13 mouse cellular contexts compared by ENCODE assay signal in genomic region chr4:124254446-124255182, GRCm38 (mm10).
DNase-seq lines count a peak whose midpoint lies in the region; ATAC-seq lines count a peak whose summit lies in the region.
"Had no signal": no experiment of that assay in that cellular context is flagged by ENCODE, and none has a peak within 500 bp of the region (broad histone marks: within the 10 kb centered on the region; RNA-seq: fewer than 3 reads in every experiment).

No protein-coding gene starts in this region.

- no peak overlapping the region for H3K9ac ChIP-seq in kidney, embryonic 15.5 days
- H3K9ac ChIP-seq in hindbrain, embryonic 15.5 days: no peak overlapping the region
- no peak overlapping the region for H3K9ac ChIP-seq in neural tube, embryonic 13.5 days
- H3K9ac ChIP-seq in intestine, embryonic 16.5 days (ENCODE audit: low read depth, low read length): no peak overlapping the region
- H3K9ac ChIP-seq: heart, embryonic 15.5 days had no signal

- H3K4me3 ChIP-seq in kidney, embryonic 15.5 days (replicated peaks): no peak overlapping the region
- peak overlapping the region; percentile 31; the same call in 1 of the 2 replicates for H3K4me3 ChIP-seq in forebrain, embryonic 10.5 days
- no peak overlapping the region for H3K4me3 ChIP-seq in hindbrain, embryonic 15.5 days
- H3K4me3 ChIP-seq in neural tube, embryonic 13.5 days: no peak overlapping the region
- no peak overlapping the region for H3K4me3 ChIP-seq in intestine, embryonic 16.5 days (ENCODE audit: low read length)
- H3K4me3 ChIP-seq: heart, embryonic 15.5 days had no signal

- WGBS in kidney, embryonic 15.5 days: 43% methylated on average over 22 of the region's 22 CpGs
- 24% methylated on average over 22 of the region's 22 CpGs for WGBS in forebrain, embryonic 10.5 days
- 15% methylated on average over 22 of the region's 22 CpGs for WGBS in hindbrain, embryonic 15.5 days
- 27% methylated on average over 22 of the region's 22 CpGs for WGBS in neural tube, embryonic 13.5 days
- 50% methylated on average over 22 of the region's 22 CpGs for WGBS in intestine, embryonic 16.5 days

- peaks cover 15% of the 10 kb centered on the region for H3K4me1 ChIP-seq in kidney, embryonic 15.5 days
- peaks cover 40% of the 10 kb centered on the region for H3K4me1 ChIP-seq in forebrain, embryonic 10.5 days
- H3K4me1 ChIP-seq in hindbrain, embryonic 15.5 days (replicated peaks): peaks cover 24% of the 10 kb centered on the region
- H3K4me1 ChIP-seq in neural tube, embryonic 13.5 days (replicated peaks): peaks cover 27% of the 10 kb centered on the region
- H3K4me1 ChIP-seq in intestine, embryonic 16.5 days (ENCODE audit: control insufficient read depth, insufficient read depth, low read length): no peaks in the 10 kb centered on the region
- H3K4me1 ChIP-seq: heart, embryonic 15.5 days had no signal

- no peak for DNase-seq in kidney, postnatal 36 days
- DNase-seq in forebrain, embryonic 10.5 days (ENCODE audit: extremely low spot score, low spot score): peak; percentile 43
- DNase-seq: cerebellum, adult 11-12 months; gastrocnemius, postnatal 14 days; kidney, adult 8-10 months; lung, postnatal 14 days had no signal

- ATAC-seq in kidney, embryonic 15.5 days (replicated peaks; ENCODE audit: low FRiP score): no peak
- ATAC-seq in hindbrain, embryonic 15.5 days (ENCODE audit: low FRiP score, low read depth): peak; percentile 28; the same call in 1 of the 2 replicates
- ATAC-seq in neural tube, embryonic 13.5 days (ENCODE audit: low read depth): 0 out of 2 replicates have a peak, but pooled peaks have one; percentile 46
- ATAC-seq in granulocyte monocyte progenitor cell, adult 5-6 weeks (replicated peaks; ENCODE audit: poor library complexity, severe bottlenecking): no peak; the same call in 1 of the 2 replicates
- ATAC-seq in megakaryocyte-erythroid progenitor cell, adult 5-6 weeks (replicated peaks; ENCODE audit: low FRiP score, low TSS enrichment, poor library complexity, severe bottlenecking): no peak
- ATAC-seq in intestine, embryonic 16.5 days: no peak

- H3K36me3 ChIP-seq in kidney, embryonic 15.5 days: no peaks in the 10 kb centered on the region
- no peaks in the 10 kb centered on the region for H3K36me3 ChIP-seq in forebrain, embryonic 10.5 days (replicated peaks)
- H3K36me3 ChIP-seq in hindbrain, embryonic 15.5 days: no peaks in the 10 kb centered on the region
- H3K36me3 ChIP-seq in neural tube, embryonic 13.5 days: no peaks in the 10 kb centered on the region
- H3K36me3 ChIP-seq in intestine, embryonic 16.5 days (ENCODE audit: control insufficient read depth, insufficient read depth, low read length): no peaks in the 10 kb centered on the region
- H3K36me3 ChIP-seq: heart, embryonic 15.5 days had no signal

- 0 out of 2 replicates have a peak overlapping the region, but pooled peaks have one; percentile 4 for H3K4me2 ChIP-seq in kidney, embryonic 15.5 days
- H3K4me2 ChIP-seq in hindbrain, embryonic 15.5 days: peak overlapping the region; percentile 36
- H3K4me2 ChIP-seq in neural tube, embryonic 13.5 days: peak overlapping the region; percentile 12; the same call in 1 of the 2 replicates
- H3K4me2 ChIP-seq in intestine, embryonic 16.5 days (ENCODE audit: low read depth, low read length): no peak overlapping the region
- H3K4me2 ChIP-seq: heart, embryonic 15.5 days had no signal

- H3K27ac ChIP-seq in kidney, embryonic 15.5 days: no peak overlapping the region
- H3K27ac ChIP-seq in forebrain, embryonic 10.5 days: peak overlapping the region; percentile 36; the same call in 1 of the 2 replicates
- H3K27ac ChIP-seq in hindbrain, embryonic 15.5 days (replicated peaks): no peak overlapping the region
- no peak overlapping the region for H3K27ac ChIP-seq in neural tube, embryonic 13.5 days (replicated peaks)
- H3K27ac ChIP-seq in intestine, embryonic 16.5 days (ENCODE audit: low read length): no peak overlapping the region
- H3K27ac ChIP-seq: heart, embryonic 15.5 days had no signal

- peaks cover 34% of the 10 kb centered on the region for H3K27me3 ChIP-seq in kidney, embryonic 15.5 days
- H3K27me3 ChIP-seq in forebrain, embryonic 10.5 days (ENCODE audit: poor library complexity, severe bottlenecking): peaks cover 93% of the 10 kb centered on the region
- no peaks in the 10 kb centered on the region for H3K27me3 ChIP-seq in hindbrain, embryonic 15.5 days
- peaks cover 60% of the 10 kb centered on the region for H3K27me3 ChIP-seq in neural tube, embryonic 13.5 days
- no peaks in the 10 kb centered on the region for H3K27me3 ChIP-seq in intestine, embryonic 16.5 days (replicated peaks; ENCODE audit: control insufficient read depth, insufficient read depth, low read length)

- no peaks in the 10 kb centered on the region for H3K9me3 ChIP-seq in kidney, embryonic 15.5 days (replicated peaks)
- H3K9me3 ChIP-seq in forebrain, embryonic 10.5 days: no peaks in the 10 kb centered on the region
- H3K9me3 ChIP-seq in hindbrain, embryonic 15.5 days: no peaks in the 10 kb centered on the region
- no peaks in the 10 kb centered on the region for H3K9me3 ChIP-seq in neural tube, embryonic 13.5 days
- H3K9me3 ChIP-seq in intestine, embryonic 16.5 days (ENCODE audit: control insufficient read depth, low read length): no peaks in the 10 kb centered on the region
- H3K9me3 ChIP-seq: heart, embryonic 15.5 days had no signal

Comparison
In these comparisons a context has a peak if more than half of its experiments do, and no peak if none do; other contexts are left out.
1. ATAC-seq: peak in hindbrain, embryonic 15.5 days (single experiment) and neural tube, embryonic 13.5 days (single experiment); none in kidney, embryonic 15.5 days (single experiment), granulocyte monocyte progenitor cell, adult 5-6 weeks (single experiment), megakaryocyte-erythroid progenitor cell, adult 5-6 weeks (single experiment) and intestine, embryonic 16.5 days (single experiment).